Mouse (Mus musculus) brain, embryonic 14.5 days (tissue): ENCODE measurements around the gene Pacrg.

Experiments used
- CTCF ChIP-seq: fragments of 200-500 bp; IDR thresholded peaks from 2 replicates; pipeline ENCODE4 v1.5.1; 2012; ENCODE audit warnings: inconsistent platforms, mild to moderate bottlenecking, moderate library complexity, borderline replicate concordance; ENCODE audit not compliant: insufficient read depth, insufficient read length; ENCODE audit errors: extremely low read depth
- POLR2A ChIP-seq: fragments of 200-500 bp; IDR thresholded peaks from 2 replicates; pipeline ENCODE4 v1.6.1; 2012; ENCODE audit warnings: mild to moderate bottlenecking, inconsistent platforms, borderline replicate concordance; ENCODE audit not compliant: poor library complexity, insufficient read depth, insufficient read length, severe bottlenecking; ENCODE audit errors: extremely low read depth

DNA sequence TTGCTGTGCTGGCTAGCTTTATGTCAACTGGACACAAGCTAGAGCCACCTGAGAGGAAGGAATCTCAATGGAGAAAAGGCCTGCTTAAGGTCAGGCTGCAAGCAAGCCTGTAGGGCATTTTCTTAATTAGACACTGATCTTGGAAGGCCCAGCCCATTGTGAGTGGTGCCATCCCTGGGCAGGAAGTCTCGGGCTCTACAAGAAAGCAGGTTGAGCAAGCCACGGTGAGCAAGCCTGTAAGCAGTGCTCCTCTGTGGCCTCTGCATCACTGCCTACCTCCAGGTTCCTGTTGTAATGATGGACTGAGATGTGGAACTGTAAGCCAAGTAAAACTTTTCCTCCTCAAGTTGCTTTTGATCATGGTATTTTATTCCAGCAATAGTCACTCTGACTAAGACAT, 332.0 kb downstream of the Pacrg start:
- TF ChIP-seq CTCF (no peak), POLR2A (no peak)
